Mouse (Mus musculus) cerebellum, adult 9-10 months (tissue): ENCODE results near the gene Gsn.

ENCODE experiments used
- DNase-seq: peaks from one replicate; pipeline ENCODE4 v3.0.0; 2022

The Gsn gene

DNA sequence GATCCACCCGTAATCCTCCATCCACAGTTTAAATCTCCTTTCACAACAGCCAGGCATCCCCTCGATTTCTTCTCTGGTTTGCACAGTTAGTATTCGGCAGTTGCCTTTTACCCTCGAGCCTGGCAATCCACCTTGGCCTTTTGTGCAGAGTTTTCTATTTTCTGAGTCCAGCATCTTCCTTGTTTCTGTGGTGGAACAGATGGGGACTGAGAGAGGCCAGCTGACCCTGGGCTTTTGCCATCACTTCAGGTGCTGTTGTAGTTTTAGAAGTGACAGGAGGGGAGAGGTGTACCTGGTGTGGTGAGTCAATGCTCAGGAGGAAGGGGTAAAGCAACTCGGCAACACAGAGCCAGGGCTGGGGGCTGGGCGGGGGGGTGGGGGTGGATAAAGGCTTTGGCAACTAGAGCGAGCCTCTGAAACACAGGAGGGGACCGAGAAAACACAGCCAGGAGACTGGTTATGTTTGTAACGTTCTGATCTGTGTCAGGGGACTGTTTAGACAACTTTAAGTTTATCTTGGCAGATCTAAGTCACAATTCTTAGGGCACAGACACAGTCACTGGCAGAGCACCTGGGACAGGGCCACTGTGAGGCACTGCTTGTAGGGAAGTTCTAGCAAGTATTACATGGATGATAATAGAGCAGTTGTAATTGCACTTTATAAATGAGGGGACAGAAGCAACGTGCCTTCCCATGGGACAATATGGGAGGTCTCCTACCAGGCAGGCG is 72.0 kb downstream of the Gsn start:
- DNase-seq = peak; percentile 91

DNA sequence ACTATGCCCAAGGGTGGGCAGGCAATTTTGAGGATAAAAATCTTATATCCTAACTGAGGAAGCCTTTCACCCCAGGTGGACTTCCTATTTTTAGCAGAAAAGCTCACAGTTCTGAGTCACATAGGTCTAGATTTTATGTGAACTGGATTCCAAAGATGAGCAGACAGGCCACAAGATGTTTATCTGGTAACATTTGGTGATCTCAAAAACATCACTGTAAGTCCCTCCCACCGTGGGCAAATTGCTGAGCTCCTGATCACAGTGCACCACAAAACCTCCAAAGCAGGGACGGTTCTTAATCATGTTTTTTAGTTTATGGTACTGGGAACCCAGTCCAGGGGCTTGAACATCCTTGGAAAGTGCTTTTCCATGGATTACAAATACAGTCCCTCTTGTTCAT is 72.9 kb downstream of the Gsn start:
- peak; percentile 32 for DNase-seq

DNA sequence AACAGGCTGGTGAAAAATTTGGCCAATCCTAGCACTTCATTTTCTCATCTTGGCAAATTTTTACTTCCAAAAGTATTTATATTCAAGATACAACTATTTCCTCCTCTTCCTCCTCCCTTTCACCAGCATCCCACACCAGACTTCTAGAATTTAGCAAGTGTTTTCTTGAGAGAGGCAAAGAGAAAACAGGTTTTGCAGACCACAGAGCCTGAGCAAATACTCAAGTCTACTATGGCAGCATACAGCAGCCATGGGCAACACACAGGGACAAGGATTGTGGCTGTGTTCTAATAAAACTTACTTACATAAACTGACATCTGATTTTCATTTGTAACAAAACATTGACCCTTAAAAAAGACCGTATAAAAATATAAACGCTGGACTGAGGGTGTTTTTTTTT is 75.0 kb downstream of the Gsn start:
- DNase-seq = no peak

DNA sequence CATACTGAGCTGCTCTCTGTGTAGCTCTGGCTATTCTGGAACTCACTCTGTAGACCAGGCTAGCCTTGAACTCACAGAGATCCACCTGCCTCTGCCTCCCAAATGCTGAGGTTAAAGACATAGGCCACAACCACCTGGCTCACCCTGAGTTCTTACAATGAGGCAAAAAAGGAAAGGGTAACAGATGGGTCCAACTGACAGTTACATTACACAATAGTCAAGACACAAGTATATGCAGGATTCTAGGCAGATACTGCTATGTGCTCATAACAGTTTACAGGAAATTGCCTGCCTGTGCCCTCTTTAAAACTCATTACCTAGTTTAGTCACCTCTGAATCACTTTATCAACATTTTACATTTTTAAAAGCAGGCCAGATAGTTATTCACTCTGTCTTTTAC is 77.5 kb downstream of the Gsn start:
- DNase-seq = no peak

DNA sequence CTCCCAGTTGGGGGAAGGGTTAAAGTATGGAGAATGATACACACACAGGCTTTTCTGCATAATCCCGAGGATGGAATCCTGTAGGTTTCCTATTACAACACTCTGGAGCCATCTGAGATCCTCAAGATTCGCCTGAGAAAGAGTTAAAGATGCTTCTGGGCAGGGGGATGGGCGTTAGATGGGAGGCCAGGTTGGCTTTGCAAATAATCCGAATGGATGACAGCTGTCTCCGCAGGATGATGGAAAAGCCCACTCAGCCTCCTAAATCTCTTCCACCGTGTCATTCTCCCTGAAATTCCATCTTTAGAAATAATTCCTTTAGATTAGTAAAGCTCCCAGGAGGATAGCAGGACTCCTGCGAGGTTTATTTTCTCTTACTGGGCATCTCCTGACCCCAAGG is 79.4 kb downstream of the Gsn start:
- peak; percentile 29 for DNase-seq

DNA sequence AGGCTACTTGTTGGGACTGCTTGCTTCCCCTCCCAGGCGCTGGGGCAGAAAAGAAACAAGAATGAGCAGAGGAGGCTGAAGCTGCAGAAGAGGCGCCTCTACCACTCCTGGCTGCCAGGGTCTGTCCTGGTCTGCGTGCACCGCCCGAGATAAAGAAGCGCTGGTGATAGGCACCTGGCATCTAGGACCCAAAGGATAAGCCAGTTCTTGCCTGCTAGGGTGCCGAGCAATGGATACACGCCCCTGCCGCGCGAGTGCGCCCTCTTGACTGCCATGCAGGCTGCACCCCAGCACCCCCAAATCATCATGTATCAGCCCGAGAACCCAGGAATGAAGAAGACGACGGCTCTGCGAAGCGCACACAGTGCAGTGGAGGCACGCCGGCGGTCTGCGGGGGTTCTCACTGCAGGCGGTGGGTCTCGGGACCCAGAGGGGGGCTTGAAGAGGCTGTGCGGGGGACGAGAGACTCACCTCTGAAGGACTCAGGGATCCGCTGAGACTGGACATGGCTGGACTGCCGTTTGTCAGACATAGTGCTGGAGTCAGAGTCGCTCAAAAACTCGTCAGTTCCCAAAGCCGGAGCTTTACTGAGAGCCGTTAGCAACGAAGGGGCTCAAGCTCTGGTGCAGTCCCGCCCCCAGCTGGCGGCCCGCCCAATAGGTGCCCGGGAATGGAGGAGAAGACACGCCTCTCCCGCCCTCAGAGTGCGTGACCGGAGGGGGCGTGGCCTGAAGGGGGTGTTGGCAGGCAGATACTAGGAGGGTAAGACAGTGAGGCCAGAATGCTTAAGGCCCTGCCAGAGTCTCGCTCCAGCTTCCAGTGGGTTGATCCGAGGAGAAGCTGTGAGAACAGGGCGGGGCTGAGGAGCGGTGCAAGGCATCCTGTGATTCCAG is 80.5 kb downstream of the Gsn start, which contains the start of gene Stom:
Gene Stom (minus strand): TSS at position 589 of the 893 bp plus-strand sequence.
- peak; percentile 99 for DNase-seq

DNA sequence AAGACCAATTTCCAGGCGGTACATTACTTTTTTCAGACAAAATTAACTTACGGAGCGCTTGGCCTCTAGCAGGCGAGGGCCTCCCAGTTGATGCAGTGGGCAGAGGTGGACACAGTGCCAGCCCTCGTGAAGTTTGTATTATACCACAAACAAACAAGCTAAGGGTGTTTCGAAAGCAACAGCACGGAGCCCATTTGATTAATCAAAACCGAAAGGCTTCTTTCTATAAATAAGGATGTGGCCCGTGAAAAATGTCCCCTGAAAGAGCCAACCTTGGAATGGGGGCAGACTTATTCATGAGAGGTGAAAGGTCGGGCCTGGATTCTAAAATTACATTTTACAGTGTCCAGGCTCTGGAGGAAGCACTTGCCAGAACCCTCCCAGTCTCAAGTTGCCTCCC is 81.2 kb downstream of the Gsn start:
- DNase-seq = no peak

DNA sequence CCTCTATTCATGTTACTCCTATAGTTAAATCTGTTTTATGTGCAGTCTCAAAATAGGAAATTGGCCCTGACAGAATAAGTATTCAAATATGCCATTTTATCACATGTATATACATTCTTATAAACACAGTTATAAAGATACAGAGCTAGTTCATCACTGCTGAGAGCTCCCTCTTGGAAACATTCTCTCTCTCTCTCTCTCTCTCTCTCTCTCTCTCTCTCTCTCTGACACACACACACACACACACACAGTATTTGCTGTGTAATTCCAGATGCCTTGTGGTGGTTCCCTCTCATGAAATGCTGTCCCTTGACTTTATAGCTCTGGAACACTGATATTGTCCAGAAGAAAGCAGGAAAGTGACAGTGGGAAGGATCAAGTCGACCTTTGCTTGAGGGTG is 81.9 kb downstream of the Gsn start:
- DNase-seq = no peak

DNA sequence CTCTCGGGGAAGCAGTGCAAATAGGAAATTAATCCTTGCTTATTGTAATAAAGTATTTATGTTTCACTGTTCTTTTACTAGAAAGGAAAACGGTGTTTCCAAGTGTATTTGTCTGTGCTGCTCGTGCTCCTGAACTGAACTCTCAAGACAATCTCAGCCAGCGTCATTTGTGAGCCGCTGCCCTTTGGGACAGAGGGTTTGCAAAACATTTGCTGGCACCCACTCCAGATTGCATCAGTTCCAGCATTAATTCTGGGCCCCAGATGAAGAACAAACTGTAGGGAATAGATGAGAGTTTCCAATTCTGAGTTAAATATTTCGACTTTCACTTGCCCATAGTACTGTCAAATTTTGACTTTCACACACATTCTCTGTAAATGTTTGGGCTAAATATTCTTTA is 82.5 kb downstream of the Gsn start:
- DNase-seq = no peak

DNA sequence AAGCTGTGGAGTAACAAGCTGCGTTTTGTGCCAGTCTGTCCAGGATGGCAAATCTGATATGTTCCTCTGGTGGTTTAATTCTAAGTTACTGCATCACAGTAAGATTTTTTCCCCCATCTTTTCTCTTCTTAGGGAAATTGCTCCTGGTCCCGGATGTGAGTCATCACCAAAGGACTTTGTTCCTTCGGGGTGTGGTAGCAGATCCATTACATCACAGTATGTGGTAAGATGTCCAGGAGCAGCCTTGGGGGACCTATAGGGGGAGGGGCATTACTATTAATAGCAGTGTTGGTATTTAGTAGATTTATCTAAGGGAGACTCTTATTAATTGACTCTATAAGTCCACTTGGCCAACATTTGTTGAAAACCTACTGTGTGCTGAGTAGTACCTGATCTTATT is 86.4 kb downstream of the Gsn start:
- no peak for DNase-seq

DNA sequence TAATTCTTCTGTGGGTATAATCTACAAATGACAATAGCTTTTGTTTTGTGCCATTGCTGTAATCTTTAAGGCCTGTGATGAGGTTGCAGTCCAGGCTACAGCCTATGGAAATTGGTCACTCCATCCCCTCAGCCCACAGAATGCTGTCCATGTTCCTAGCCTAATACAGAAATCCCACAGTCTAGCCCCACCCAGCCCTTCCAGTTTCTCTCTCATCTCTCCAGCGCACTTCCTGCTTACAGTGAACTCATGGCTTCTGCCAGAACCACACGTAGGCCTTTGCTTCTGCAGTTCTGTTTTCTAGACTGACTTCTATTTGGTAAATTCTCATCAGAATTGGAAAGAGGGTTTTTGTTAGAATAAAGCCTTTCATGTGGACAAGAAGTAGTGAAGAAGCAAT is 89.8 kb downstream of the Gsn start:
- no peak for DNase-seq

DNA sequence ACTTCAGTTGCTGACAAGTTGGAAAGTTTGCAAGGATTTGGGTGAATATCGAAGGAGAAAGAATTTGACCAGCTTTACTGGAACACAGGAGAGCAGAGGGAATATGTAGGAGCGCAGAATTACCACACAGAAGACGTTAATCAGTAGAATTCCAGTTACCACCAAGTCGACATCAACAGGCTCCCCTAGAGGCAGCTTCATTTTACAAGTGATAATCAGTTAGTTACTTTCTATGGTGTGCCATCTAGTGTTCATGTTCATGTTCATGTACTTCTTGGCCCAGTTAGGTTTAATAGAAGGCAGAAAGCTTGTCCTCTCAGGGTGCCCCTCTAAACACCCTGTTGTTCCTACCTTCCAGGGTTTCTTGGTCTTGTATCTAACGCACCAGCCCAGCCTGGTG is 93.0 kb downstream of the Gsn start:
- peak; percentile 64 for DNase-seq
